Mouse (Mus musculus) spleen, postnatal 0 days (tissue): ENCODE data around the gene Zfp746. TPM values are rescaled to one million over a fixed set of nuclear protein-coding genes. Genes with fewer than 3 reads are reported as not detected.

Experiments
- polyA plus RNA-seq: library from polyadenylated mRNA; unstranded; fragments of >200 nt; fragmentation: Nextera tagmentation; extraction: Ambion mirVana; gene quantifications from 2 replicates; pipeline ENCODE4 v1.2.1, GENCODE M21; 2015

The Zfp746 gene
- 7.3 and 8.9 TPM in 2 replicates for polyA plus RNA-seq

DNA sequence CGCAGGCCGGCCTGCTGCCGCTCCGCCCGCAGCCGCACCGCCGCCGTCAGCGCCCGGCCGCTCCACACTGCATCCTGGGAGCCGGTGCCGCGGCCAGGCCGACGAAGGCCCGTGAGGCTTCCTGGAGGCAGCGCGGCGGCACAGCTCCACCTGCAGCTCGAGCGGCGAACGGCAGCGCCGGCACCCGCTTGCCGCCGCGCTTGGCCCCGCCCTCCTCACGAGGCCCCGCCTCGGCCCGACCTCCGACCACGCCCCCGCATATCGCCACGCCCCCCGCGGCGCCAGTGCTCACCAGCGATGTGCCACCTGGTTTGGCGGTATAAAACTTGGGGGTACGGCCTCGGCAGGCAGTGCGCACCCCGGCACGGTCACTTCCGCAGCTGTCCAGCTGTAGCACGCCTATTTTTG lies at the start of gene Zfp746:
Gene Zfp746 (minus strand): TSS at position 123 of the 408 bp plus-strand sequence.

GRCm38 (mm10) chr6:48048426-48049272 lies 37.7 kb downstream of the Zfp746 start, which contains the start of gene Zfp777:
Gene Zfp777 (minus strand): TSS chr6:48048911.

Other genes with a start within 250 kb of the Zfp746 start
- gene Zfp282, start 209.4 kb downstream of the Zfp746 start, polyA plus RNA-seq, result 4.8 and 5.4 TPM in 2 replicates
- 8.3 and 9.8 TPM in 2 replicates for gene Zfp212, start 166.1 kb downstream of the Zfp746 start, polyA plus RNA-seq
- 4.3 and 6.8 TPM in 2 replicates for gene Zfp956, start 133.2 kb downstream of the Zfp746 start, polyA plus RNA-seq
- gene Zfp777, start 37.7 kb downstream of the Zfp746 start, polyA plus RNA-seq, result 3.5 and 3.8 TPM in 2 replicates